Mouse (Mus musculus): ENCODE results near the gene 1700034J05Rik.

Gene 1700034J05Rik

DNA sequence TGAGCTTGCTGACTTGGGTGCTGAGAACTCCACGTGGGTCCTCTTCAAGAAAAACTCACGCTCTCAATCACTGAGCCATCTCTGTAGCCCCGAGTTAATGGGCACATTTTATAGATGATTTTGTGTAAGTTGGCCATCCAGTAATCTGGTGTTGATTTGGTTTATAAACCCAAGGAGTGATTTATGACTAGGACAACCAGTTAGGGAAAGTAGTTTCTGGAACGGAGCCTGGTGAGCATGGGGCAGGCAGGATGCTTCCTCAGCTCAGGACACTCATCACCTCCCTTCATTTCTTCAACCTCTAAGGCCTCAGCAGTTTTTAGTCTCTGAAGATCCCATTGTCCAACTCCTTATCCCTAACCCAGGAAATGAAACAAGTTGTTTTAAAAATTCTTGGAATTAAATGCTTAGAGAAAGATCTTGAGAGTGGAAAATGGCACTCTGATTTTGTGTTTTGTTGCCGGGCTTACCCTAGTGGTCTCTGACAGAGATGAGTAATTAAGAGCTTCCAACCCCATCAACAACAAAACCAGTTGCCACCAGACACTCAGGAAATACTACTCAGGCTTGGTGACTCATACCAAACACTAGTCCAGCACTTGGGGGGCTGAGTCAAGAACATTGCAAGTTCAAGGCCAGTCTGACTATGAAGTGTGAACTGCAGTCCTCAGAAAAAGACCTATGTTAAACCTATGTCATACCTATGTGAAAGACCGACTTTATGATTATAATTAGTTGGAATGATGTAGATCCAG lies 9.4 kb upstream of the 1700034J05Rik start:
- no peak for DNase-seq (ENCODE audit: low spot score)

- DNase-seq (ENCODE audit: low spot score), result no peak
Measured at GRCm38 (mm10) chr6:146961832-146962481, 7.7 kb upstream of the 1700034J05Rik start.

DNA sequence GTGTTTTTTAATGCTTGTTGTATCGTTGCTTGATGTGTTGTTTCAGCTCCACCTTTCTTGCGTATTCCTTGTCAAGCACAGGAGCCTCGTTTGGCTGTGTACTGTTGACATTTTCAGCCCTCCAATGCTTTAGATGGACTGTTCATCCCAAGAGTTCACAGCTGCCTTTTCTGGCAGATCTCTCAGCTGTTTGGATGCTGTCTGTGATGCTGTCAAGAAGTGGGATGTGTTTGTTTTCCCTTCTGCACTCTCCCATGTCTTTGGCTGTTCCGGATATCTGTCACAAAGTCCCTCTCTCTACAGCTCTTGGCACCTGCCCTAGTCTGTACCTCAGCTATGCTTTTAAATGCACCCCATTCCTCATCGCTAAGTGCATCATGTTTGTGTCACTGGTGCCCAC lies 6.7 kb upstream of the 1700034J05Rik start:
- DNase-seq (ENCODE audit: low spot score), result no peak

DNA sequence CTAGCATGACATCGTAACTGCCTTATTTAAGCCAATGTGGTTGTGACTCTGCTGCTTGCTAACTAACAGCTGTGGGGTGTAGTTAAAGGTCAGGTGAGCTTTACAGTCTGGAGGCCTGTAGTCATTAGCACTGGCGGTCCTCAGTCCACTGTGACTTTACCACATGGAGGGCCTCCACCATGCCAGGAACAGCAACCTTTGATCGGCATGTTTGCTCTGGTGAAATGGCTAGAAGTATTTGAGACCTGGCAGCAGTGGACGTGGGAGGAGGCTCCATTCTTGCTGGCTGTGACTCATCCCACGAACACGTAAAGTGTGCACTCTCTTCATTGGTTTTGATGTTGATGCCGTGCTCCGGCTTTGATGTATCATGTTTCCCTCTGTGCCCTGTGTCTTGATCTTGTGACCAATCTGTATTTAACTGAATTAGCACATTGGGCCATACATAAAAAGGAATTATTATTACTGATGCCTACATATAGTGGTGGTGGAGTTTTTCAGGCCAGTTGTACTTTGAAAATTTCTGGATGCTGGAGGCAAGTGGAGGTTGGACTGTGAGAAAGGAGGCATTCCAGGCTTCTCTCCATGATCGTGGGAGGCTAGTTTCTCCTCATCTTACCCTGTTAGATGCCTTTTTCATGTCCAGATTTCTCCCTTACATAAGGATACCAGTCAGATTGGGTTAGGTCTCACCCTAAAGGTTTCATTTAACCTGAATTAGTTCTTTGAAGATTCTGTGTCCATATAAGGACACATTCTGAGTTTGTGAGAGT lies 5.9 kb upstream of the 1700034J05Rik start:
- peak; percentile 32 for DNase-seq (ENCODE audit: low spot score)

- no peak for DNase-seq (ENCODE audit: low spot score)
Measured at GRCm38 (mm10) chr6:146958694-146959093, 4.5 kb upstream of the 1700034J05Rik start.

DNA sequence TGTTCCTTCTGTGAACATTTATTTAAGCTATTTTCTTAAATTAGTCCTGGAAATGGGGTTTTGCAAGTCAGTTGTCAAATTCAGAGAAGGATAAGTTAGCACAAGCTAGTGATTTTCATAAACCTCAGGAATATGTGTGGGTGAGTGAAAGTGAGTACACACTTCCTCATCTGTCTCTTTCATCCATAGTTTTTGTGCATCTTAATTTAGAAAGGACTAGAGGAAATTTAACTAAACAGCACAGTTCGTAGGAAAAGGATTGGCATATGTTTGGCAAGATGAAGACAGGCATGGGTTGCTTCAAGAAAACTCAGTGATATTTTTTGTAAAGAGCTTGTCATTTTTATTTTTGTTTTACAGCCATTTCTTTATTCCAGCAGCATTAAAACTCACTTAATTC lies 2.7 kb upstream of the 1700034J05Rik start:
- DNase-seq (ENCODE audit: low spot score), result no peak

DNA sequence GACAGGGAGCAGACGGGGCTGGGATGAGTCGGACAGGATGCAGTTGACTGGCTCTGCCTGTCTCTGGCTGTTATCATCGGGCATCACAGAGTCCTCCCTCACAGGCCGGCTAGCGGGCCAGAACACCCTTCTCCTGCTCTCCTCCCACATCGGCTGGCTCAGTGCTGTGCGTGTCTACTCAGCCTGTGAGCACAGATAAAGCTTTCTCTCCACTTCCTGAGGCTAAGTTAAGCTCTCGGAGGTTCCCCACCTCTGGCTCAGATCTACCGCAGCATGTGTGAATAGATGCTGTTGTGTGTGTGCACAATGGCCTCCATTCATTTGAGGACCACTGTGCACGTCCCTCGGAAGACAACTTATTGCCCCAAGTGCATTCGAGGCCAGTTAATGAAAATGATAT lies 1.7 kb upstream of the 1700034J05Rik start:
- DNase-seq (ENCODE audit: low spot score), result peak; percentile 65

GRCm38 (mm10) chr6:146955475-146955874 lies 1.3 kb upstream of the 1700034J05Rik start:
- DNase-seq (ENCODE audit: low spot score), result no peak

DNA sequence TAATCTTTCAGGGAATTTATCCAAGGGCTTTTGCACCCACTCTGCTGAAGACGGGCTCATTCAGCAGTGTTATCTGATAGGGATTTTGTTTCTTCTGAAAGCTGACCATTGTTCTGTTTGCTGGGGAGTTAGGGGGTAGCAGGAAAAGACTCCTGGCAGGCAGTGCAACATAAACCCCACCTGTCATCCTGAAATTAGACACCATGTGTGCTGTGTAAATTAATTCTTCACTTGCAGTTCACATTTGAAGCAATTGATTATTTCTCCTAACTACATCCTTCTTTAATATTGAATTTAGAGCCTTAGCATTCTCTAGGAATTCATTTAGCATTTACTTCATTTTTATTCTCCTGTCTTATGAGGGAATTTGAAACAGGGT lies 3.8 kb downstream of the 1700034J05Rik start:
- no peak for DNase-seq (ENCODE audit: low spot score)

GRCm38 (mm10) chr6:146949682-146950453 lies 4.4 kb downstream of the 1700034J05Rik start:
- DNase-seq (ENCODE audit: low spot score), result peak; percentile 12

GRCm38 (mm10) chr6:146947186-146947585 lies 7.0 kb downstream of the 1700034J05Rik start:
- no peak for DNase-seq (ENCODE audit: low spot score)

DNA sequence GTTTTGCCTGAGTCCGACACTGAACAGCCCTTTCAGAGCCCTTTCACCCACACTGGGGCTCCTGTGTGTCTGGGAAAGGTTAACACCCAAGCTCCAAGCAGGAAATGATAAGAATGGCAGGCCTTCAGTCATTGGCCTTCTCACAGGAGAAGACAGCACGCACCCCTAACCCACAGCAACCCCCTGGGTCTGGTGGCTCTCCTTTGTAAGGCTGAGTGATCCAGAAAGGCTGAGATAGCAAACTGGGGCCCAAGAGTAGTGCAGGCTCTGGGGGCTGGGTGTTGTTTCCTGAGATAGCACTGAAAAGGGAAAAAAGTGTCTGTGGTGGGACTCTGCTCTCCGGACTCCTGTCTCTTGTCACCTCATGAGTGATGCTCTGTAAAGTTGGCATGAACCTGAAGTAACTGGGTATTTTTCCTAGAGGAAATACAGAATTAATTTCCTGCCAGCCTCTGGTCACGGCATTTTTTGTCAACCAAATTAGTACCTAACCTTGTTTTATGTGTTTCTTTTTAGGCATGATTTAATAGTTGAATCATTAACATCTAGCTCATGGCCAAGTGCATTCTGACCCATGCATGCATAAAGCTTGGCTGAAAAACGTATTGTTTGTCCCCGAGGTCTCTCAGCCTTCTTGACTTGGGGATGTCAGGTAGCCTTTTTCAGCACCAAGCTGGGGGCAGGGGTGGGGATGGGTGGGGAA lies 7.7 kb downstream of the 1700034J05Rik start:
- no peak for DNase-seq (ENCODE audit: low spot score)

DNA sequence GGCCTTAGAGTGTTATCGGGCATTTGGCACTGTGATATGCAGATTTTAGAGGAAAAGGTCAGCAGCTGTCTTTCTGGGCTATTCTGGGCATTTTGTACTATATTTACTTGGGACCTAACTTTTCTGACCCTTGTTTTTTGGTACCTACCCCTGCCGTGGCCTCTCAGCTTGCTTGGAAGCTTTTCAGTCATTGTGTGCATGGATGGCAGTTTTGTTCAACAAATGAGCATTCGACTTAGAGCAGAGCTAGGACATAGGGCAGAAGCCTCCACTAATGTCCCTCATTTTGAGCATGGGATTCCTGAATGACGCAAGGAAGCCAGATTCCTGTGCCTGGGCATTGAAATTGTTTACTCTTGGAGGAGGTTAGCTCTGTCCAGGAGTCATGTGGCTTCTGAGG lies 9.4 kb downstream of the 1700034J05Rik start:
- no peak for DNase-seq (ENCODE audit: low spot score)

DNA sequence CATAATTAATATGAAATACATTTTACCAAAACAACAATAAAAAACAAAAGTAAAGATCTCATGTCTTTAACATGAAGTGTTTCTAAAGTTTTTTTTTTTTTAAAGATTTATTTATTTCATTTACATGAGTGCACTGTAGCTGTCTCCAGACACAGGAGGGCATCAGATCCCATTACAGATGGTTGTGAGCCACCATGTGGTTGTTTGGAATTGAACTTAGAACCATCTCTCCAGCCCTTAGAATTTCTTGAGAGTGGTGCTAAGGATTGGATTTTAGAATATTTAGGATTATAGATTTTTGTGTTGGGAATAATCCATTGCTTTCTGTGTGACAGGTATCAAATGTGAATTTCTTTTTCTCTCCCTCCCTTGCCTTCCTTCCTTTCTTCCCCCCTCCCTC lies 10.2 kb downstream of the 1700034J05Rik start:
- no peak for DNase-seq (ENCODE audit: low spot score)

DNA sequence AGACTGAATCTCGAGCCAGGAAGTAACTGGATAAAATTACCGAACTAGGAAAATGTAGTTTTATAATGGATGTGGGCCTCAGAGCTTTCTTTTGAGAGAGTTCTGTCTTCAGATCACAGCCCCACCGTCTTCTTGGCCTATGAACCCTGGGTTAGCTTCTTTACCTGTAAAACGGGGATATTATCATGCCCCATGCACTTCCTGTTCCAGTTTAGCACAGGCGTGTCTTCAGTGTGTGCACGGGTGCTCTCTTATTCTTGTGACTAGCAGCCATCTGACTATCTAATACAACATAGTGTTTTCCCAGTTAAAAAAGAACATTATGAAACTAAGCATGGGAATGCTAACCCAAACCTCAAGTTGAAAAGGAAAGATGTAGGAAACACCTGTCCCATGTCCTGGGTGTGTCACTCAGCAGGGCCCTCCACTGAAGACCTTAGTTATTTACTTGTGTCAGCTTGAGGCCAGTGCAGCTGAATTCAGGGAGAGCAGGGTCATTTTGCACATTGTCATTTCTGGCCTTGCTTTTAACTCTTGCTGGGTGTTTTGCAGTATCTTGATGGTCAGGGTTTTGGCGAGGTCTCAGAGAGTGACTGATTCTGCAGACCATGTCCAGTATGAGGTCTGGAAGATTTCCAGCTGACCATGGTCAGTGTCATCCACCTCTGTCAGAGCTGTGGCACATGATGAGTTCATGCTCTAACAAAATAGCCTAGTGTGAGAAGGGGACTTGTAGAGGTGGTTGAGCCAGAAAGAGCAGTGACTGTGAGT lies 12.5 kb downstream of the 1700034J05Rik start:
- peak; percentile 39 for DNase-seq (ENCODE audit: low spot score)

- DNase-seq (ENCODE audit: low spot score), result no peak
Measured at GRCm38 (mm10) chr6:146939026-146939425, 15.2 kb downstream of the 1700034J05Rik start.

DNA sequence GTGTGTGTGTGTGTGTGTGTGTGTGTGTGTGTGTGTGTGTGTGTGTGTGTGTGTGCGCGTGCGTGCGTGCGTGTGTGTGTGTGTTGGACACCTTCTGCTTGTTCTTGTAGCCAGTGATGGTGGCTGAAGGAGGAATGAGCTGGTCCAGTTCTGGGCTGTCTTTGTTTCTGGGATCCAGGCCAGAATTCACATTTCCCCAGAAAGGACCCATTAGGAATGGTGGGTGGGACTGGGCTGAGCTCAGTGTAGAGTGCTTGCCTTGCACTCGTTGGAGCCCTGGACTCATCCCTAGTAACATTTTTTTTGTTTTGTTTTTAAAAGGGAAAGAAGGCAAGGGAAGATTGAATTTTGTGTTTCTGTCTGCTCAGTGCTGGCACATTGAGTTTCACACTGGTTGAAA lies 18.3 kb downstream of the 1700034J05Rik start:
- peak; percentile 34 for DNase-seq (ENCODE audit: low spot score)

GRCm38 (mm10) chr6:146933123-146933522 lies 21.1 kb downstream of the 1700034J05Rik start:
- no peak for DNase-seq (ENCODE audit: low spot score)

DNA sequence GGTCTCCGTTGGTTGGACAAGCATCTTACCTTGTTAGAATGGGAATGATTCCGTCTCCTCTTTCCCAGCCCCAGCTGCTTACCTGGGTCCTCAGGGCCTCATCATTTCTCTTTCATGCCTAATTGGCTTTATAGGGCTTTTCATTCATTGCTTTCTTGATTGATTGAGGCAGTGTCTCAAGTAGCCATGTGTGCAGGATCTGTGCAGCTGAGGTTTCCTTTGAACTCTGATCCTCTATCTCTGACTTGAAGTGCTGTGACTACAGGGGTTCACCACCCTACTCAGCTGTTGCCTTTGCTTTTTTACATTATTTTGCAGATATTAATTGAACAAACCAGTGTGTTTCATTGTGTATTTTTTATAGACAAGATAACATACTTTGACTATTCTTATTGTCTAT lies 25.2 kb downstream of the 1700034J05Rik start:
- DNase-seq (ENCODE audit: low spot score), result no peak

GRCm38 (mm10) chr6:146928108-146928507 lies 26.1 kb downstream of the 1700034J05Rik start:
- no peak for DNase-seq (ENCODE audit: low spot score)
